Mouse (Mus musculus) lung, embryonic 15.5 days (tissue): Measurements from ENCODE around the gene Scn1b. TPM values are rescaled to one million over a fixed set of nuclear protein-coding genes. Genes with fewer than 3 reads are reported as not detected.

Source experiments
- ATAC-seq: fragments of 200-750 bp; cut with Nextera tagmentation; 2 replicates; pipeline ENCODE4 v1.8.0; 2017; ENCODE audit warnings: moderate number of reproducible peaks, borderline replicate concordance; ENCODE audit not compliant: low FRiP score, low TSS enrichment; ENCODE audit errors: extremely low read depth
- H3K27ac ChIP-seq: fragments of 300-500 bp; sonication (generic); 2 replicates; pipeline ENCODE4 v1.5.1; 2015; ENCODE audit warnings: moderate library complexity, mild to moderate bottlenecking, inconsistent platforms
- H3K27me3 ChIP-seq: fragments of 300-500 bp; sonication (generic); 2 replicates; pipeline ENCODE4 v1.6.1; 2015; ENCODE audit warnings: inconsistent platforms
- H3K36me3 ChIP-seq: fragments of 300-500 bp; sonication (generic); 2 replicates; pipeline ENCODE4 v1.6.1; 2015; ENCODE audit warnings: inconsistent platforms
- H3K4me1 ChIP-seq: fragments of 300-500 bp; sonication (generic); 2 replicates; pipeline ENCODE4 v1.6.1; 2015; ENCODE audit warnings: inconsistent platforms
- H3K4me2 ChIP-seq: fragments of 300-500 bp; sonication (generic); 2 replicates; pipeline ENCODE4 v1.6.1; 2015; ENCODE audit warnings: inconsistent platforms, mild to moderate bottlenecking, moderate library complexity
- H3K4me3 ChIP-seq: fragments of 300-500 bp; sonication (generic); 2 replicates; pipeline ENCODE4 v1.5.1; 2015; ENCODE audit warnings: mild to moderate bottlenecking, inconsistent platforms
- H3K9ac ChIP-seq: fragments of 300-500 bp; sonication (generic); 2 replicates; pipeline ENCODE4 v1.6.1; 2015; ENCODE audit warnings: inconsistent platforms
- H3K9me3 ChIP-seq: fragments of 300-500 bp; sonication (generic); 2 replicates; pipeline ENCODE4 v1.6.1; 2016; ENCODE audit warnings: inconsistent platforms
- WGBS: fragments of 180-500 bp; shearing (Covaris S2); methylation state at CpG from one replicate; pipeline ENCODE4 v1.1.7; 2015; 5-methylcytosine and 5-hydroxymethylcytosine counted together
- polyA plus RNA-seq: library from polyadenylated mRNA; unstranded; fragments of >200 nt; fragmentation: Nextera tagmentation; extraction: Ambion mirVana; gene quantifications from 2 replicates; pipeline ENCODE4 v1.2.1, GENCODE M21; 2015

Gene Scn1b
- polyA plus RNA-seq, 1 experiment from 2014 or later = 1.8 TPM

DNA sequence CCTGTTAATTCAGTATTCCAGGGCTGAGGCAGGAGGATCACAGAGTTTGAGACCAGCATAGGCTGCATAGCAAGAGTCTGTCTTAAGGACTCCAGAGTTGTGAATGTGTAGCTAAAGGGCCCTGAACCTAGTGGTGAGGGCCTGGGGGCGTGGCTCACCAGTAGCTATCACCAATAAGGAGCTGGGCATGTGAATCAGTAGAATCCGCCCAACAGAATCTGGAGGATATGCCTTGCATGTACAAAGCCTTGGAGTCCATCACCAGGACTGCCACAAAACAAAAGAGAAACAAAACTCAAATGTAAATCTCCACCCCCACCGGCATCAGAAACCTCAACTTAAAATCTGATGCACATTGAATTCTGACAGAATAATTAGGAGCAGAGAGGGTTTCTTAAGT lies 21.3 kb upstream of the Scn1b start:
- 73% methylated on average over 3 of the region's 3 CpGs for WGBS
- Histone ChIP-seq H3K27ac (peak overlapping the region; percentile 49), H3K27me3 (no peaks in the 10 kb centered on the region), H3K4me2 (peak overlapping the region; percentile 68), H3K9me3 (no peaks in the 10 kb centered on the region), H3K36me3 (peaks cover 7% of the 10 kb centered on the region), H3K9ac (no peak overlapping the region), H3K4me1 (peaks cover 55% of the 10 kb centered on the region), H3K4me3 (no peak overlapping the region)
- no peak for ATAC-seq

DNA sequence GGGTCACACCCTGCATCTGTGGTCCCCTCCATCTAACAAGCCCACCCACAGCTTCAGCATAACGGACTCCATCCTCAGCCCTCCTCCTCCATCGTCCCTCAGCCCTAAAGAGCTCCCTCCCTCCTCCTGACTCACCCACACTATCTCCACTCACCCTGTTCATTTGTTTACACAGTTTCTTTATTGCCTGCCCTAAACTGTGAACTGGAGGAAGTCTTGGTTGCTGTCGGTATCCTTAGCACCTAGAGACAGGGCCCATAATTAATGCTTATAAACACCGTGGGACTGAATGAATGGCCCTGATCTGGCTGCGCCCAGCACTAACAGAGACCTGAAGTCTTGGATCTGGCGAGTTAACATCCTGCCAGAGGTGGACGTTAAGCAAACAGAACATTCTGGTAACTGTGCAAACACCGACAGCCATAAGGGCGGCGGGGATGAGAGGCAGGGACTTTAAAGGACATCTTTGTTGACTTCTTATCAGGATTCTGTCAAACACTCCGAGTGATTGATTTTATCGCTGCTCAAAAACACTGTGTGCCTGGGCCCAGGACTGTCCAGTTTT lies 18.9 kb upstream of the Scn1b start:
- no peak overlapping the region for H3K4me3 ChIP-seq
- H3K4me1 ChIP-seq = peaks cover 46% of the 10 kb centered on the region
- H3K27ac ChIP-seq = peak overlapping the region; percentile 17
- H3K36me3 ChIP-seq = peaks cover 30% of the 10 kb centered on the region
- ATAC-seq = no peak
- 11% methylated on average over 12 of the region's 12 CpGs for WGBS
- no peak overlapping the region for H3K9ac ChIP-seq
- H3K4me2 ChIP-seq = no peak overlapping the region
- H3K9me3 ChIP-seq = no peaks in the 10 kb centered on the region
- no peaks in the 10 kb centered on the region for H3K27me3 ChIP-seq

- Histone ChIP-seq H3K27ac (no peak overlapping the region), H3K9ac (no peak overlapping the region)
Observed at GRCm38 (mm10) chr7:31144886-31145285, 18.1 kb upstream of the Scn1b start.

GRCm38 (mm10) chr7:31140941-31141340 lies 14.1 kb upstream of the Scn1b start:
- peaks cover 8% of the 10 kb centered on the region for H3K4me1 ChIP-seq
- H3K36me3 ChIP-seq = peaks cover 78% of the 10 kb centered on the region
- no peak overlapping the region for H3K9ac ChIP-seq
- H3K4me2 ChIP-seq = no peak overlapping the region
- H3K4me3 ChIP-seq = no peak overlapping the region
- no peaks in the 10 kb centered on the region for H3K9me3 ChIP-seq
- H3K27ac ChIP-seq = no peak overlapping the region
- ATAC-seq = no peak
- WGBS = 87% methylated on average over 10 of the region's 10 CpGs
- H3K27me3 ChIP-seq = no peaks in the 10 kb centered on the region

More at GRCm38 (mm10) chr7:31144886-31145285, 18.1 kb upstream of the Scn1b start:
- Histone ChIP-seq H3K4me3 (no peak overlapping the region), H3K27me3 (no peaks in the 10 kb centered on the region), H3K4me2 (no peak overlapping the region), H3K9me3 (no peaks in the 10 kb centered on the region), H3K4me1 (peaks cover 46% of the 10 kb centered on the region), H3K36me3 (peaks cover 38% of the 10 kb centered on the region)
- 90% methylated on average over 16 of the region's 16 CpGs for WGBS
- no peak for ATAC-seq

- peaks cover 84% of the 10 kb centered on the region for H3K36me3 ChIP-seq
- H3K9me3 ChIP-seq = no peaks in the 10 kb centered on the region
- H3K27me3 ChIP-seq = no peaks in the 10 kb centered on the region
- no peak overlapping the region for H3K9ac ChIP-seq
- H3K27ac ChIP-seq = no peak overlapping the region
- no peak overlapping the region for H3K4me2 ChIP-seq
- 70% methylated on average over 4 of the region's 4 CpGs for WGBS
- no peak for ATAC-seq
- H3K4me3 ChIP-seq = no peak overlapping the region
- H3K4me1 ChIP-seq = peaks cover 1% of the 10 kb centered on the region
Observed at GRCm38 (mm10) chr7:31140302-31140701, 13.5 kb upstream of the Scn1b start.

GRCm38 (mm10) chr7:31139765-31140164 lies 13.0 kb upstream of the Scn1b start:
- Histone ChIP-seq H3K4me2 (no peak overlapping the region), H3K27me3 (no peaks in the 10 kb centered on the region), H3K4me3 (no peak overlapping the region), H3K9me3 (no peaks in the 10 kb centered on the region), H3K9ac (no peak overlapping the region), H3K27ac (no peak overlapping the region), H3K4me1 (no peaks in the 10 kb centered on the region), H3K36me3 (peaks cover 89% of the 10 kb centered on the region)
- 59% methylated on average over 5 of the region's 5 CpGs for WGBS
- no peak; the same call in 1 of the 2 replicates for ATAC-seq

GRCm38 (mm10) chr7:31135717-31136116 lies 8.9 kb upstream of the Scn1b start:
- WGBS = 97% methylated on average over 10 of the region's 10 CpGs
- H3K27me3 ChIP-seq = no peaks in the 10 kb centered on the region
- no peak for ATAC-seq
- no peak overlapping the region for H3K4me3 ChIP-seq
- H3K36me3 ChIP-seq = peaks cover 100% of the 10 kb centered on the region
- no peak overlapping the region for H3K4me2 ChIP-seq
- H3K27ac ChIP-seq = no peak overlapping the region
- no peaks in the 10 kb centered on the region for H3K9me3 ChIP-seq
- H3K9ac ChIP-seq = no peak overlapping the region
- no peaks in the 10 kb centered on the region for H3K4me1 ChIP-seq

- no peak for ATAC-seq
- H3K27ac ChIP-seq = no peak overlapping the region
- 77% methylated on average over 4 of the region's 4 CpGs for WGBS
Observed at GRCm38 (mm10) chr7:31131866-31132265, 5.1 kb upstream of the Scn1b start.

GRCm38 (mm10) chr7:31130841-31131240 lies 4.0 kb upstream of the Scn1b start:
- H3K27me3 ChIP-seq = peaks cover 26% of the 10 kb centered on the region
- no peak for ATAC-seq
- H3K4me1 ChIP-seq = peaks cover 17% of the 10 kb centered on the region
- H3K27ac ChIP-seq = no peak overlapping the region
- no peaks in the 10 kb centered on the region for H3K9me3 ChIP-seq
- H3K9ac ChIP-seq = no peak overlapping the region
- WGBS = 23% methylated on average over 4 of the region's 4 CpGs
- no peak overlapping the region for H3K4me3 ChIP-seq
- H3K36me3 ChIP-seq = peaks cover 77% of the 10 kb centered on the region
- H3K4me2 ChIP-seq = no peak overlapping the region

More at GRCm38 (mm10) chr7:31131866-31132265, 5.1 kb upstream of the Scn1b start:
- no peak overlapping the region for H3K4me3 ChIP-seq
- H3K36me3 ChIP-seq = peaks cover 87% of the 10 kb centered on the region
- H3K9ac ChIP-seq = no peak overlapping the region
- no peaks in the 10 kb centered on the region for H3K9me3 ChIP-seq
- H3K4me1 ChIP-seq = peaks cover 7% of the 10 kb centered on the region
- H3K4me2 ChIP-seq = no peak overlapping the region
- peaks cover 16% of the 10 kb centered on the region for H3K27me3 ChIP-seq

GRCm38 (mm10) chr7:31130197-31130596 lies 3.4 kb upstream of the Scn1b start:
- no peak overlapping the region for H3K9ac ChIP-seq
- ATAC-seq = no peak
- H3K4me1 ChIP-seq = peaks cover 17% of the 10 kb centered on the region
- H3K4me3 ChIP-seq = no peak overlapping the region
- 90% methylated on average over 7 of the region's 7 CpGs for WGBS
- peaks cover 71% of the 10 kb centered on the region for H3K36me3 ChIP-seq
- H3K9me3 ChIP-seq = no peaks in the 10 kb centered on the region
- H3K27ac ChIP-seq = no peak overlapping the region
- no peak overlapping the region for H3K4me2 ChIP-seq
- H3K27me3 ChIP-seq = peaks cover 33% of the 10 kb centered on the region

- Histone ChIP-seq H3K27me3 (peaks cover 47% of the 10 kb centered on the region), H3K36me3 (peaks cover 51% of the 10 kb centered on the region), H3K9me3 (no peaks in the 10 kb centered on the region), H3K4me2 (no peak overlapping the region), H3K4me1 (peaks cover 17% of the 10 kb centered on the region), H3K27ac (no peak overlapping the region), H3K9ac (no peak overlapping the region), H3K4me3 (no peak overlapping the region)
- WGBS = 69% methylated on average over 9 of the region's 9 CpGs
- no peak for ATAC-seq
Observed at GRCm38 (mm10) chr7:31128157-31128705, 1.4 kb upstream of the Scn1b start.

DNA sequence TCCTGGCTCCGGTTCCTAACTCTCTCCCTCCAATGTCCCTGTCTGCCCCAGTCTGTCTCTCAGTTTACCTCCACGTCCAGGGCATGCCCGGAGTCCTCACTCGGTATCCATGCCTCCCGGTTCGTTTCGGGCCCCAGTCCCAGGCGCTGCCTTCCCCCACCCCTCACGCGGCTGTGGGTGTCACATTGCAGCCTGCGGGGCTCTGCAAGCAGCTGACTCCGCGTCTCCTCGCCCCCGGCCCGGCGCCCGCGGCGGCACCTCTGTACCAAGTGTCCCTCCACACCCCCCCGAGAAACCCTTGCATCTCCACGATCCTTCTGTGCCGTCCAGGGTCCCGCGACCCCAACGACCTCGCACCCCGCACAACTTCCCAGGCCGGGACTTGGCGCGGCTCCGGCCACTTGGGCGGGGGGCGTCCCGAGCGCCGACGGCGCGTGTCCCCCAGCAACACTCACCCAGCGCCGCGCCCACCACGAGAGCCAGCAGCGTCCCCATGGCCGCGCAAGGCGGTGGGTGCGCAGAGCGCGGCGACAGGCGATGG lies 522 bp downstream of the Scn1b start:
- H3K4me2 ChIP-seq = peak overlapping the region; percentile 99
- no peak for ATAC-seq
- H3K27ac ChIP-seq = no peak overlapping the region
- peaks cover 17% of the 10 kb centered on the region for H3K4me1 ChIP-seq
- peak overlapping the region; percentile 32; the same call in 1 of the 2 replicates for H3K9ac ChIP-seq
- H3K27me3 ChIP-seq = peaks cover 47% of the 10 kb centered on the region
- H3K4me3 ChIP-seq = peak overlapping the region; percentile 56
- H3K9me3 ChIP-seq = no peaks in the 10 kb centered on the region
- under 1% methylated on average over 47 of the region's 53 CpGs for WGBS
- peaks cover 32% of the 10 kb centered on the region for H3K36me3 ChIP-seq
